21 mouse cellular contexts compared by ENCODE assay signal in genomic region chr2:131130849-131131248, GRCm38 (mm10). TPM values are rescaled to one million over a fixed set of nuclear protein-coding genes. Genes with fewer than 3 reads are reported as not detected.
"Had no signal": no experiment of that assay in that cellular context is flagged by ENCODE, and none has a peak within 500 bp of the region (broad histone marks: within the 10 kb centered on the region; RNA-seq: fewer than 3 reads in every experiment).

No protein-coding gene starts in this region.

- H3K36me3 ChIP-seq: midbrain, embryonic 12.5 days; neural tube, embryonic 13.5 days had no signal

- H3K27me3 ChIP-seq: intestine, embryonic 15.5 days; kidney, embryonic 15.5 days; neural tube, embryonic 13.5 days had no signal

- H3K9ac ChIP-seq: intestine, embryonic 15.5 days; kidney, embryonic 15.5 days; midbrain, embryonic 12.5 days; neural tube, embryonic 13.5 days had no signal

- ATAC-seq: intestine, embryonic 15.5 days; midbrain, embryonic 16.5 days had no signal

- H3K4me2 ChIP-seq: intestine, embryonic 15.5 days; kidney, embryonic 15.5 days; midbrain, embryonic 12.5 days; neural tube, embryonic 13.5 days had no signal

- DNase-seq: kidney, adult 18-20 months; kidney, postnatal 25 days; lung, adult 18-20 months; retina, postnatal 1 day; right cerebral cortex, postnatal 4 days; spleen, adult 18-20 months; thymus, postnatal 36 days had no signal

- H3K27ac ChIP-seq: intestine, embryonic 15.5 days; kidney, embryonic 15.5 days; limb, embryonic 10.5 days; midbrain, embryonic 12.5 days; neural tube, embryonic 13.5 days had no signal

- H3K4me3 ChIP-seq: intestine, embryonic 15.5 days; kidney, embryonic 15.5 days; left cerebral cortex, adult 2 months; limb, embryonic 10.5 days; midbrain, embryonic 12.5 days; neural tube, embryonic 13.5 days had no signal

- H3K9me3 ChIP-seq: intestine, embryonic 15.5 days; kidney, embryonic 15.5 days; limb, embryonic 10.5 days; midbrain, embryonic 12.5 days; neural tube, embryonic 13.5 days had no signal

RNA-seq across cellular contexts. Expression of gene Gm11037, which starts 2.4 kb away (rescaled TPM):
- total RNA-seq: layer of hippocampus, postnatal 25 days; left cerebral cortex, adult 2 months; left cerebral cortex, postnatal 14 days; megakaryocyte-erythroid progenitor cell, adult 5-6 weeks had no signal
- polyA plus RNA-seq: intestine, embryonic 15.5 days; kidney, embryonic 15.5 days; limb, embryonic 10.5 days; limb, embryonic 14.5 days; lung, embryonic 16.5 days; midbrain, embryonic 12.5 days; midbrain, embryonic 16.5 days; neural tube, embryonic 13.5 days; stomach, embryonic 14.5 days; thymus, postnatal 0 days had no signal
